Mouse (Mus musculus) intestine, postnatal 0 days (tissue): Measurements from ENCODE around the gene Cd200r2. TPM values are rescaled to one million over a fixed set of nuclear protein-coding genes. Genes with fewer than 3 reads are reported as not detected.

Source experiments
- ATAC-seq: fragments of 200-750 bp; cut with Nextera tagmentation; 2 replicates; pipeline ENCODE4 v1.8.0; 2017; ENCODE audit warnings: mild to moderate bottlenecking, moderate TSS enrichment, moderate library complexity
- H3K27ac ChIP-seq: fragments of 300-500 bp; sonication (generic); 2 replicates; pipeline ENCODE4 v1.5.1; 2014; ENCODE audit warnings: mild to moderate bottlenecking, low read depth, low read length, moderate library complexity
- H3K27me3 ChIP-seq: fragments of 300-500 bp; sonication (generic); replicated peaks from 2 replicates; pipeline ENCODE4 v1.6.1; 2014; ENCODE audit warnings: low read length, mixed read lengths; ENCODE audit not compliant: control insufficient read depth, insufficient read depth
- H3K36me3 ChIP-seq: fragments of 300-500 bp; sonication (generic); 2 replicates; pipeline ENCODE4 v1.6.1; 2014; ENCODE audit warnings: mild to moderate bottlenecking, moderate library complexity; ENCODE audit not compliant: control insufficient read depth, insufficient read depth
- H3K4me1 ChIP-seq: fragments of 300-500 bp; sonication (generic); replicated peaks from 2 replicates; pipeline ENCODE4 v1.6.1; 2014; ENCODE audit warnings: antibody characterized with exemption, low read length, mixed read lengths; ENCODE audit not compliant: control insufficient read depth, insufficient read depth
- H3K4me2 ChIP-seq: fragments of 300-500 bp; sonication (generic); replicated peaks from 2 replicates; pipeline ENCODE4 v1.6.1; 2014; ENCODE audit warnings: low read depth, mild to moderate bottlenecking, moderate library complexity
- H3K4me3 ChIP-seq: fragments of 300-500 bp; sonication (generic); 2 replicates; pipeline ENCODE4 v1.5.1; 2014; ENCODE audit warnings: low read depth, low read length
- H3K9ac ChIP-seq: fragments of 300-500 bp; sonication (generic); 2 replicates; pipeline ENCODE4 v1.6.1; 2014; ENCODE audit warnings: mild to moderate bottlenecking, low read depth, low read length
- H3K9me3 ChIP-seq: fragments of 300-500 bp; sonication (generic); 2 replicates; pipeline ENCODE4 v1.6.1; 2016; ENCODE audit warnings: mixed run types; ENCODE audit not compliant: control insufficient read depth
- CTCF ChIP-seq: sonication (generic); IDR thresholded peaks from 2 replicates; pipeline ENCODE4 v1.5.1; 2016; ENCODE audit warnings: low read depth, mild to moderate bottlenecking, control low read depth, antibody characterized with exemption, moderate library complexity
- WGBS: fragments of 180-500 bp; shearing (Covaris S2); extraction: QIAGEN DNeasy Blood & Tissue Kit; methylation state at CpG from one replicate; pipeline ENCODE4 v1.1.7; 2014; 5-methylcytosine and 5-hydroxymethylcytosine counted together
- polyA plus RNA-seq: library from polyadenylated mRNA; unstranded; fragments of >200 nt; fragmentation: Nextera tagmentation; extraction: Ambion mirVana; gene quantifications from 2 replicates; pipeline ENCODE4 v1.2.1, GENCODE M21; 2015

The Cd200r2 gene
- polyA plus RNA-seq, 1 experiment from 2014 or later, result 0.46 TPM

- H3K4me1 ChIP-seq, result no peaks in the 10 kb centered on the region
- no peak overlapping the region for H3K4me2 ChIP-seq
- 59% methylated on average over 2 of the region's 2 CpGs for WGBS
- no peak for TF ChIP-seq CTCF
- no peak overlapping the region for H3K4me3 ChIP-seq
- H3K27ac ChIP-seq, result no peak overlapping the region
- no peaks in the 10 kb centered on the region for H3K27me3 ChIP-seq
- ATAC-seq, result no peak
- H3K36me3 ChIP-seq, result no peaks in the 10 kb centered on the region
- H3K9ac ChIP-seq, result no peak overlapping the region
- no peaks in the 10 kb centered on the region for H3K9me3 ChIP-seq
Measured at GRCm38 (mm10) chr16:44962777-44963176, 95.9 kb downstream of the Cd200r2 start.

DNA sequence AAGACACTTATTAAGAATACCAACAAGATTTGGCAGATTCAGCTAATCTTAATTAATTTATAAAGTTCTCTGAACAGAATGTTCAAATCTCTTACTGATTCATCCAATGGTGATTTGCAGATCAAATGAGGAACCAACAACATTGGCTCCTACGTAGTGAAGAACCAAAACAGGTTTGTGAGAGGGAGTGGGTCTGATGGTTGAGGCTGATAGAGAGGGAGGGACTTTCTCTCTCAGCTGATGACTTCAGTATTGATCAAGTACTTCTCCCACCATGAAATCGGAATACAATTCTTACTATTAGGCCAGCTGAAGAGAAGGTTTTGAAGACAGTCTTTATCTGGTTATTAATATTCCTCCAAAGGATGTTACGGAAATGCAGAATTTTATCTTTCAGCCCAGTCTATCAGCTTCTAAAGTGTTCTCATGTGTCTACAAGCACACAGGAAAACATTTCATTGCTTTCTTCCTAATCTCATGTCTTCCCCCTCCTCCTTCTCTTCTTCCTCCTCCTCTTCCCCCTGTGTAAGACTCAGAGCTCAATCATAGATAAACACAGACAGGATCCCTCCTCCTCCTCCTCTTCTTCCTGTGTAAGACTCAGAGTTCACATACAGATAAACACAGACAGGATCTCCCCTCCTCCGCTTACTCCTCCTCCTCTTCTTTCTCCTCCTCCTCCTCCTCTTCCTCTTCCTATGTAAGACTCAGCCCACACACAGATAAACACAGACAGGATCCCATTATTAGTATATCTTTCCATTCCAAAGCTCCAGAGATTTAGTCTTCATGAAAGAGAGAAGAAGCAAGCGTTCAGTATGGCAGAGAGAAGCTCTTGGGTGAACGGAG, 97.9 kb downstream of the Cd200r2 start:
- Histone ChIP-seq H3K36me3 (no peaks in the 10 kb centered on the region), H3K4me1 (no peaks in the 10 kb centered on the region), H3K9ac (no peak overlapping the region), H3K4me3 (no peak overlapping the region), H3K27me3 (no peaks in the 10 kb centered on the region), H3K9me3 (no peaks in the 10 kb centered on the region), H3K27ac (no peak overlapping the region), H3K4me2 (no peak overlapping the region)
- no peak for TF ChIP-seq CTCF
- no peak for ATAC-seq
- WGBS, result 85% methylated on average over 6 of the region's 6 CpGs

DNA sequence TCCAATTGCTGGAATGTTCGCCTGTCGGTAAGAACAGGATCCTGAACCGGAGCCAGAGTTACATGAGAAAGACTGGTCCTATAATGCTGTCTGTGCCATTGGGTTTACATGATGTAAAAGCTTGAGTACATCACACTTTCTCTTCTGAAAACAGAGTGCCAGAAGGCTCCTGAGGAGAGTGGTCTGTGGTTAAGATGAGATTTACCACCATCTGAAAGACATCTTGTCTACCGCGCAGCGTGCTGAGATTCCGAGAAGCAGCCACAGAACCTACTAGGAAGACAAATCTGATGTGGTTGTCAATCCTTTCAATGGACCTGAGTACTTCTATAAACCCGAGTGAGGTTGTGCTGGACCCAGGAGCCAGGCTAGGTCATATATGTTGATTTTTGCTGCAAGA, 98.5 kb downstream of the Cd200r2 start:
- H3K9me3 ChIP-seq, result no peaks in the 10 kb centered on the region
- no peak for ATAC-seq
- no peak overlapping the region for H3K4me3 ChIP-seq
- 92% methylated on average over 8 of the region's 8 CpGs for WGBS
- no peak overlapping the region for H3K4me2 ChIP-seq
- H3K27me3 ChIP-seq, result no peaks in the 10 kb centered on the region
- no peaks in the 10 kb centered on the region for H3K36me3 ChIP-seq
- no peak overlapping the region for H3K27ac ChIP-seq
- H3K4me1 ChIP-seq, result no peaks in the 10 kb centered on the region
- no peak overlapping the region for H3K9ac ChIP-seq
- no peak for TF ChIP-seq CTCF

Other genes with a start within 250 kb of the Cd200r2 start
- gene Nepro, start 142.8 kb upstream of the Cd200r2 start, polyA plus RNA-seq, result 2.2 and 2.3 TPM in 2 replicates
- gene Gtpbp8, start 120.7 kb upstream of the Cd200r2 start, polyA plus RNA-seq, result 21.5 and 24.5 TPM in 2 replicates
- gene Cd200r1, start 101.4 kb upstream of the Cd200r2 start, polyA plus RNA-seq, result 0.56 and 0.69 TPM in 2 replicates
- gene Cd200r4, start 55.4 kb upstream of the Cd200r2 start, polyA plus RNA-seq, result 0.16 and 0.20 TPM in 2 replicates
- gene Cd200r3, start 76.6 kb downstream of the Cd200r2 start, polyA plus RNA-seq, result 0.25 TPM in 1 of 2 replicates, not detected in the other
- gene Ccdc80, start 226.3 kb downstream of the Cd200r2 start, polyA plus RNA-seq, result 37.2 and 37.7 TPM in 2 replicates